Mouse (Mus musculus): ENCODE results near the gene Tbck. TPM values are rescaled to one million over a fixed set of nuclear protein-coding genes. Genes with fewer than 3 reads are reported as not detected.

Tbck gene
- 10.4 and 10.9 TPM in 2 replicates for polyA plus RNA-seq (2012; rRNA removed)

DNA sequence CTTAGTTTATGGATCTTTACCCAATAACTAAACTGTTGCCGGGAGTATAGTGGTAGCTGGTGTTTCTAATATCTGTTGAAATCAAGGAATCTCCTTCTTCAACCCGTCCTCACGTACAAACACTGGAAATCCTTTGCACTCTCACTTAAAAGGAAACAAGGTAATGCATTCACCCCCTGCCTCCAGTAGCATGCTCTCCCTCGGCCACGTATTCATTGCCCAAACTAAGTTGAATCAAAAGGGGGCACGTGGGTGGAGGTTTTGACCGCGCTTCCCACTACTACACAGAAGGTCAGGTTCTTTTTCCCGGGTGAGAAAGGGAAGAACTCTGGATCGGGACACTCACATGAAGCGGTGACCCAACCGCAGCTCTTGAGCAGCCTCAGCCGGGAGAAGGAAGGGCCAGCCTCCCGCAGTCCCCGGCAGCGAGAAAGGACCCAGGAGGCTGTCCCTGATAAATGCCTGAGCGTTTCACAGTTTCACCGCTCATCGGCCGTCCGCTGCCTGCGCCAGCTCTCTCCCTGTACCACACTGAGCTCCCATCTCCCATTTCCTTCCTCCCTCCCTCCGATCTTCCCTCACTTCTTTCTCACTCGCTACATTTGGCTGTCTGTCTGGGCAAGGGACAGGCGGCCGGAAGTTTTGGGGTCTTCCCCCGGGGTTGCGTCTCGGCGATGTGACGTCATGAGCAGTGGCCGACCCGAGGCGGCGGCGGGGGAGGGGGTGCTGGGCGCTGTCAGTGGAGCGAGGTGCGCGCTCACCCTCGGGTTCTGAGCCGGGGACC lies at the start of gene Tbck:
Gene Tbck, plus strand, starts transcription at position 698 of the 784 bp plus-strand sequence.
- DNase-seq (ENCODE audit: extremely low spot score in 1 of 2, low spot score in 1 of 2), result peak; percentile 87 to 95

DNA sequence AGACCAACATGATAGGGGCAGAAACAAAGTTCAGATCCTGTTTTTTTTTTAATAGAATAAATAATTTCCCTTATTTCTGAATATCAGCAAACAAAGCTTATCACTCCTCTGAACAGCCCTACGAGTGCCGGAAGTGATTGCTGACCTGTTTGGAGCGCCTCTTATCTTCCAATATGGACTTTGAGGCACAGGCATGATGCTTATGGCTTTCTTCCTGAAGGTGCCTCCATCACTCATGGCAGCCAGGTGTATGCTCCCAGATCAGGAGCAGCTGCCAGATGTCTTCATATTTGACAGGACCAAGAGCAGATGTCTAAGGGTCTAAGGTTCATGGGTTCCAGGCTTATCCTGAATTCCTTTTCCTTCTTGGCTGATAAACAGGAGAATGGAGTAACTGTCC lies 46.9 kb upstream of the Tbck start:
- no peak for DNase-seq (ENCODE audit: extremely low spot score in 1 of 2, low spot score in 1 of 2)

DNA sequence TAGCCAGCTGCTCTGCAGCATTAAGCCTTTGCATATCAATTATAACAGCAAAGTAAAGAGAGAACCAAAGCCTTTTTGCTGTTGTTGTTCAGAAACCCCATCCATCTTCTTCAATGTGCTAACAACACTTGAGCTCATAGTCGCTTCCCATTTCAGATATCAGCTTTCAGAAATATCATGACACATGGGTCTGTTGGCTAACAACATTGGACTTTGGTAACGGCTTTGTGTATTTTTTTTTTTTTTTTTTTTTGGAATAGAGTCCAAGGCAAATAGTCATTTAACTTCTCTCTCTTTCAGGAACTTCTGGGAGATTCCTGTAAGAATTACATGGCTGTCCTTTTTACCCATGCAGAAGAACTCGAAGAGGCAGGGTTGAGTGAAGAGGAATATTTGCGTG lies 39.9 kb upstream of the Tbck start:
- no peak for DNase-seq (ENCODE audit: extremely low spot score in 1 of 2, low spot score in 1 of 2)

DNA sequence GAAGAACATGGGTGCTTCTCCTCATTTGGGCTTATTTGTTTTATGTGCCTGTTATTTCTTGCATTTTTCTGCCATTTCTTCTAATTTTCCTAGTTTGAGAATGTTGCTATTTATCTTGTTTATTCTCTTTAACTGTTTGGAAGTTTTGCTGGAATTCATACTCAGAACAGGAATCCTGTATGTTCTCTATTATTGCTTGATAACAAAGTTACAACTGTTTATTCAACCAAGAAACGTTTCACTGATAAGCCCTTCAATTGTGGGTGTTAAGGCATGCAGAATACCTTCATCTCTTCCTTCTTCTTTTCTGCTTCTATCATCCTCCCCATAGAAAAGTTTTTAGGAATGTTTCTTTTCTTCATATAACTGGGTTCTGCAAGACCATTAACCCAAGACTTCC lies 37.1 kb upstream of the Tbck start:
- no peak for DNase-seq (ENCODE audit: extremely low spot score in 1 of 2, low spot score in 1 of 2)

DNA sequence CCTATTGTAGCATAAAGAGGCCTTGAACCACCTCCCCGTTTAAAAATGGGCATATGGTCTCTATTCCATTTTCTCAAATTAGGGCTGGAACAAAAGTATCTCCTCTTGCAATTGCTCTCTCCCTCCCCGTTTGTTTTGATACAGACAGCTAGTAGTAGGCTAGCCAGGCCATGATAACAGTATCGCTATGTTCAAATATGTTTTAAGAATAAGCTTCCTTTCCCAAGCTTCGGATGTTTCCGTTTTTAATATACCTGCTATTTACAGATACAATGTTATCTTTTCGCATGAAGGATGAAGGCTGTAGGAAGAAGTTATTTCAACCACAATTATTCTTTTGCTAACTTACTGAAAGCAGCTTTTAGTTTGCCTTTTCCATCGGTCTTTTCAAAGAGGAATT lies 34.6 kb upstream of the Tbck start:
- no peak for DNase-seq (ENCODE audit: extremely low spot score in 1 of 2, low spot score in 1 of 2)

DNA sequence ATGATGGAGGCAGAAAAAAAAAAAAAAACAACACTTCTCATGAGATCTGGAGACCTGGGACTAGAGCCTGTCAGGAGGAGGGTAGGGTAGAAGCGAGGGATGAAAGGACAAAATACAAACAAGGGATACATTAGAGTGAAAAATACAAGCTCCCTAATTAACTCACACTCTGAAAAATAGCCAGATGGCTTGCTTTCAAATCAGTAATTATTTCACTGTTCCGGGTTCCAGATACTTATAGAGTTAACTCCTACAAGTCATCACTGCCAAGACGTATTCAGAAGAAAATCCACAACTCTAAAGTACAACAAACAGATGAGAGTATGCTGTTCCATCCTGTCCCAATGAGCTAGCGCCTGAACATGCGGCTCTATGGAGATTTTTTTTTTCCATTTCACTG lies 33.8 kb upstream of the Tbck start:
- DNase-seq (ENCODE audit: extremely low spot score in 1 of 2, low spot score in 1 of 2), result no peak

DNA sequence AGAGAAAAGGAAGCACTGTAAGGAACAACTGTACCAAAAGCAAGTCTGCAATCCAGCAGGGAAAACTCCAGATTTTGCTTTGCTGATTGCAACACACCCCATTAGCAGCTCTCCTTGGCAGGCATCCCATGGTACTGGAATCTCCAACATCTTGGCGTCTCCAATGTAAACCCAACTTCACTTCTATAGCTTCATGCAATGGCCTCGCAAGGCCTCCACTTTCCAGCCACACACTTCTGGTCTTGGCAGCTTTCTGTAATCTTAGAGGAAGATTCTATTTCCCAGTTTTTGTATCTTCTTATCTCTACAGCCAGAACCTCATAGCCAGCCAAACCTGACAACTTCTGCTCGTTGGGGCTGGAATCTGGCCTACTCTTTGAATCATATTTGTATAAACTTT lies 32.2 kb upstream of the Tbck start:
- peak in 1 of 2 experiments; percentile 9 for DNase-seq (ENCODE audit: extremely low spot score in 1 of 2, low spot score in 1 of 2)

DNA sequence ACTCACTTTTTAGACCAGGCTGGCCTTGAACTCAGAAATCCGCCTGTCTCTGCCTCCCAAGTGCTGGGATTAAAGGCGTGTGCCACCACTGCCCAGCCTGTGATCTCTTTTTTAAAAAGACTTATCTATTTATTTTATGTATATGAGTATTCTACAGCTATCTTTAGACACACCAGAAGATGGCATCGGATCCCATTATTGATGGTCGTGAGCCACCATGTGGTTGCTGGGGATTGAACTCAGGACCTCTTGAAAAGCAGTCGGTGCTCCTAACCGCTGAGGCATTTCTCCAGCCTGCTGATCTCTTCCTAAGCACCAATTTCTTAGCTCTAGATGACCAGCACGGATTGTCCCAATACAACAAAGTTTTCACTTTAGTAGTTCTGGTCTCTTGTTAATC lies 30.0 kb upstream of the Tbck start:
- DNase-seq (ENCODE audit: extremely low spot score in 1 of 2, low spot score in 1 of 2), result no peak

DNA sequence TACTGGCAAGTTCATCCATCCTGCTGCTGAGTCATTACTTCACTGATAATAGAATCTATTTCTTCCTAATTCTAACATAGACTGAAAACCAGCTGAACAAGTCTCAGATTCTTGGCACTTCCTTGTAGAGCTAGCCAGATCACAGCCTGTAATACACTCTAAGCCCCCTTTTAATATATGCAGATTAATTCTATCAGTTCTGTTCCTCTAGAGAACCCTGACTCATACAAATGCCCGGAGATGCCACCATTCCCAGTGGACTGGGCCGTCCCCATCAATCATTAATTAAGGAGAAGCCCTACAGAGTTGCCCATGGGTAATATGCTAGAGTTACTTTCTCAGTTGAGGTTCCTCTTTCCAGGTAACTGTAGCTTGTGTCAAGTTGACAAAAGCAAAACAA lies 28.0 kb upstream of the Tbck start:
- DNase-seq (ENCODE audit: extremely low spot score in 1 of 2, low spot score in 1 of 2), result no peak

DNA sequence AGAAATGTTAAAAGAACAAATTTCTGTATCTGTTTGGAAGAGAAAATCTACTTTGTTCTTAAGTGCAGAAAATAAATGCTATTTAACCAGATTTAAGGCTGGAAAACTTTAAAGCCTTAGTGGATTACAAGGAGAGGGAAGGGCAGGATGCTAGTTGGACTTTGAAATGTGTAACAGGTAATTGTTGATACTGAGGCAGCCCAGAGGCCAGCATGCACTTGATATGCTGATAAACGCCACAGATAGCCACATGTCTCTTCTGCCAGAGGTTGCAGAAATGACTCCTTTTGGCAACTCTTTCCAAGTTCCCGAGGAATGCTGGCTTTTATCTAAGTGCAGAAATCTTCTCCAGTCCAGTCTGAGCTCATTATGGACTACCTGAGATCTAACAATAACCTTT lies 6.5 kb upstream of the Tbck start:
- no peak for DNase-seq (ENCODE audit: extremely low spot score in 1 of 2, low spot score in 1 of 2)

DNA sequence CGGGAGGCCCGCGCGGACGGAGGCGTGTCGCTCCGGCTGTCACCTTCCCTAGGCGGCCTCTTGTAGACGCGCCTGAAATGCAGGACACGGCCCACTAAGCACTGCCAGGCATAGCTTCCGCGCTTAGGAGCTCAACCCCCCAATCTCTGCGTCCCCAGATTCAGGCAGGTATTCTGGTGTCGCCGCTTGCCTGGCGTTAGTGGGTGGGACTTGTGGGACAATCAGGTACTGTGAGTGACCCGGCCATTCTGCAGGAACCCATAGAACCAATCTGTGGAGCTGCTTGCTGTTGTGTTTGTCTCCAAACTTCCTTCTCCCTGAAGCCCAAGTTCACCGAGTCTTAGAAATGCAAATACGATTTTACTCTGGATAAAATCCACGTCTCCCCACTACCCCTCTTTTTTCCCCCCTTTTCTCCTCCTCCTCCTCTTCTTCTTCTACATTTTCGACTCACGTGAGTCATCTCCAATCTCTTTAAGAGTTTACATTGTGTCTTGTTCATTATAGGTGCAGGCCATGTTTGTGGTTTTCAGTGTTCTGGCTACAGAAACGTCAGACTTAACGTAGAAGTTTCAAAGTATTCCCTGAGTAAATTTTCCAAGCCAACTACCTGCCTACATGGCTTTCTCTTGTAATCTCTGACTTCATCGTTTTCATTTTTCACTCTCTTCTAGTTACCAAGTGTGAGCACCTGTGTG lies 436 bp downstream of the Tbck start, which contains the start of gene Aimp1:
Gene Aimp1, minus strand, starts transcription at position 140 of the 698 bp plus-strand sequence.
- peak in 1 of 2 experiments; percentile 3 for DNase-seq (ENCODE audit: extremely low spot score in 1 of 2, low spot score in 1 of 2)

DNA sequence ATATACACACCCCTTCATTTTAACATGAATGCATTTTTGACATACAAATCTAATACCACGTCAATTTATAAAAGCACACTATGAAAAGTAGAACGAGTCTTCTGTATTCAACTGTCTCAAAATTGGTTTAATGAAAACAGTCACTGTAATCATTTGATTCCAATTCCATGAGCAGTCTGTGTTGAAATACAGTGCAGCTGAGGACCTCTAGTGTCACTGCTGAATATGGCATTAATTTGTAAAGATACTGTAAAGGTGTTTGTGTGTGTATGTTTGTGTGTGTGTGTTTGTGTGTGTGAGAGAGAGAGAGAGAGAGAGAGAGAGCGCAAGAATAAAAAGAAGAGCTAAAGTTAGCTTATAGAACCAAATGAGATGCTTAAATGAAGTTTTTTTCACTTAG lies 17.4 kb downstream of the Tbck start:
- peak in 1 of 2 experiments; percentile 40 for DNase-seq (ENCODE audit: extremely low spot score in 1 of 2, low spot score in 1 of 2)

DNA sequence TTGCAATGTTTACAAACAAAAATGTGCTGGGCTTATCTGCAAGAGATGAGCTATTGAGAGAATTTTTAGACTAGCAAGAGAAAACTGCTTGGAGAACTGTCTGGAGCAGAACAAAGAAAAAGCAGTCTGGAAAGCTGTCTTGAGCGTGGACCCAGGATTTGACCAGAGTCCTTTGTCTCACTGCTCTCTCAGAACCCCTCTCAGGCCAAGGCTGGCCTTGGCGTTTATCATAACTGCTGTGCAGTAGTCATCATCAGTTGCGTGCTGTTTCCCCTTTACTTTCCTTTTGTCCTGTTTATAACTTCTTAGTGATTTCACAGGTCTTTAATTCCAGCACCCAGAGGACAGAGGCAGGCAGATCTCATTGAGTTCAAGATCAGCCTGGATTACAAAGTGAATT lies 20.3 kb downstream of the Tbck start:
- DNase-seq (ENCODE audit: extremely low spot score in 1 of 2, low spot score in 1 of 2), result no peak

DNA sequence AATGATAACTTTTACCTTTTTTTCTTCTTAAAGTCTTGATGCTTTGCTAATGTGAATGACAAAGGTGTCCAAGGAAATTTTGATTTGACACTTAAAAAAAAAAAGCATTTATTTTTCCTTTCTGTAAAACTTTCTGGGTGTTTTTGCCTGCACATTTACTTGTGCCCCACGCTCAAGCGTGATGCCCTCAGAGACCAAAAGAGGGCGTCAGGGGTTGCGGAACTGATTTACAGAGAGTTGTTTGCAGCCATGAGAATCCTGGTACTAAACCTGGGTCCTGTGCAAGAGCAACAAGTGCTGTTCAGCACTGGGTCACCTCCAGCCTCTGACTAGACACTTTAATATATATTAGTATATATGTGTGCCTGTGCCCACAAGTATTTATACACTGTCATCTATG lies 23.0 kb downstream of the Tbck start:
- DNase-seq (ENCODE audit: extremely low spot score in 1 of 2, low spot score in 1 of 2), result no peak

DNA sequence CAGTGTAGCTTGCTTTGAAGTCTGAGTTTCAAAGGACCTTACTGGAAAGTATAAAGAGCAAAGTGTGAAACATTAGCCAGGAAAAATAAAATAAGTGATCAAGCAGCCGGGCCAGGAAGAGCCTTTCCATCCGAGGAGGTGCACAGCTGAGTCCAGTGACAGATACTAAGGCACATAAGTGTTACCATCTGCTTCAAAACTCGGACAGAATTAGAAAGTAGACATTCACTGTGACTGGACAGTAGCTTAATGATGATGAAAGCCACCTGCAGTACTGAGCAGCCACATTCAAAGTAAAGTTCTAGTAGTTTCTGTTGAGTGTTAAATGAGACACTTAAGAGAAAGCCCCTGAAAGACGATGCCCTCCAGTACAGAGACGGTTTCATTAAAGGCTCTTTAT lies 30.0 kb downstream of the Tbck start:
- no peak for DNase-seq (ENCODE audit: extremely low spot score in 1 of 2, low spot score in 1 of 2)

DNA sequence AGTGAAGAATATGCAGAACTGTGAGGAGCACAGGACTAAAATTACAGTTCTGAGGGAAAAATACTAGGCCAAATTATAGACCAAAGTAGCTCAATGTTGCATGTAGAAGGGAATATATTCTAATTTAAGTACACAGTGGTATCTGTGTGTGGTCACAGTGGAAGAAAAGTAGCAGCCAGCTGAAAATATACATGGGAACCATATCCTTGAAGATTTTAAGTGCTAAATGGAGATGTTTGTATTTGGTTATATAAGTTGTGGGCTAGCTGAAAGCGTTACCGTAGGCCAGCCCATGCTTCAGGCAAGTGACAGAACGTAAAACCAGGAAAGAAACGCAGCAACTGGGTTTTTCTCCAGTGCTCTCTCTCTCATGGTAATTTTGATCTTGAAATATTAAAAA lies 33.4 kb downstream of the Tbck start:
- no peak for DNase-seq (ENCODE audit: extremely low spot score in 1 of 2, low spot score in 1 of 2)

DNA sequence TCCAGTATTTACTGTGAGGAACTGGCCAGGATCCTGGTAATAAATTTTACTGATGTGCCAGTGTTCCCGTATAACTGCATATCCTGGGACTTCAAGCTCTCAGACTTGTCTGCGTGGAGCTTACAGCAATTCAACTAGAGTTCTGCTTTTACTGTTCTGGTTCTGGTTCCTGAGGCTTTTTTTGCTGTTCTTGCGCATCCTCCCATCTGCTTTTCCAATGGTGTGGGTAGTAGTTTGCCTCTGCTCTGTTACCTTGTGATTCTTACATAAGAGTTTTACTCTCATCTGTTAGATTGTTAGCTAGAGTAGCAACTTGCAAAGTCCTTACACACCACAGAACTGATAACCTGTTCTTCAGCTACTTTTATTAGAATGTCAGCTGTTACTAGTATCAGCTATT lies 40.4 kb downstream of the Tbck start:
- peak; percentile 33 to 51 for DNase-seq (ENCODE audit: extremely low spot score in 1 of 2, low spot score in 1 of 2)

DNA sequence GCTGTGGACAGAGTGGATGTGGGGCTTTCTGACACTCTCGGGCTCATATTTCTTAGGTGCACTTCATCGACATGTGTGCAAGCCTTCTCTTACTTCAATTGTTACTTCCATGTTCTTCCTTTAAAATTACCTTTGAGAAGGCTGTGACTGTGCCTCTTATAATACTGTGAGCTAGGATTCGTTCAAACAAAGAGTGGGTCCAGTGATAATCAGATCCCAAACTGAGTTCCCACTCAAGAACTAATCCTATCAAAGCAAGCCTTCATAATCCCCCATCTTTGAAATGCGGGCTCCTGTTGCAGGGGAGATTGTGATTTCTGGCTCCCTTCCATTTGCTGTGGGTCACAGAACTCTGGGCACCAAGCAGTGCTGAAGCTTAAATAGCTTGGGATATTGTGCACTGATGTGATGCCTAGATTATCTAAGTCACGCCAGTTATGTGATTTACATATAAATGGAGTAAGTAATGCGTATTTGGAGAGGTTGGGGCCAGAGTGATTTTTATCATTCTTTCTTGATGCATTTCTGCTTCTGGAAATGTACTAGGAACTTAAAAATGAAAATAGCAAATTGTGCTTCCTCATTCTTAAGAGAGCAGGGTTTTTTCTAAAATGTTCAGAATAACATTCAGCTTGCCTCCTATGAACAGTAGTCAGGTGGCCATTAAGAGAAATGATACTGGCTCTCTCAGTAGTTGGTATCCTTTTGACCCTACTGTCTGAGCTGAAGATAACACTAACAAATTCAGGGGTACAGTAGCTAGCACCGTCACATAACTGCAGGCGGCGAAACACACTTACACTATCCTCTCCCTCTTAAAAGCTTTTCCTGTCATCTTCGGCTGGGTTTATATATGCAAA lies 60.6 kb downstream of the Tbck start:
- DNase-seq (ENCODE audit: extremely low spot score in 1 of 2, low spot score in 1 of 2), result no peak

DNA sequence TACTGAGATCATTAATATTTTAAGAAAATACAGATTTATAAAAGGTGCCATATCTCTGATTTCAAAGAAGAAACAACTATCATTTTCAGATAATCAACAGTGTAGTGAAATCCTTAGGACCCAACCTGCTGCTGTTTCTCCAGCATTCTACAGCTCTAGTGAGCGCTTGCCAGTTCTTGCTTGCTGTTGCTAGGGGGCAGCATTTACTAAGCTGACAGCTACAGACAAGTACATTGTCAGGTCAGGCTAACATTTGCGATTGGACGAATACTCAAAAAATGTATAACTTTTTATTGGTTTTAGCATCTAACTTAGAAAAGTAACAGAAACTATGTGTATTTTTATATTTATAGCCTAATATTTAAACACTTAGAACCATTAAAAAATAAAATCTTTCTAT lies 63.1 kb downstream of the Tbck start:
- DNase-seq (ENCODE audit: extremely low spot score in 1 of 2, low spot score in 1 of 2), result peak; percentile 34 to 83

DNA sequence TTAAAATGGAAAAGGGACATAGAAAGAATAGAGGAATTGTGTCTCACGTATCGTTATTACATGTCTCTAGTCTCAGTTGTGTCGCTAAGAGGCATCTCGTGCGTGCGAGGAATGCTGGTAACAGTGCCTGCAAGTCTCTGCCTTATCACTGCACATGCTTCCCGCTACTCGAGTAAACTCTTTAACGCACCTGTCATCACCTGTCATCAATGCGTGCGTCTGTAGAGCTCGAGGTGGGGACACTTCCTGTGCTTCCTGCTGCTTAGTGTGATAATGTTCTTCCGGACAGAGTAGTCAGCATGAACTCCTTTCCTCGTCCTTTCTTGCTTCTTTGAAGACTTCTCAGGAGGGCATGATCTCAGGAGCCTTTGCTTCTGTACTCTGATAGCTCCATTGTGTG lies 63.8 kb downstream of the Tbck start:
- no peak for DNase-seq (ENCODE audit: extremely low spot score in 1 of 2, low spot score in 1 of 2)

DNA sequence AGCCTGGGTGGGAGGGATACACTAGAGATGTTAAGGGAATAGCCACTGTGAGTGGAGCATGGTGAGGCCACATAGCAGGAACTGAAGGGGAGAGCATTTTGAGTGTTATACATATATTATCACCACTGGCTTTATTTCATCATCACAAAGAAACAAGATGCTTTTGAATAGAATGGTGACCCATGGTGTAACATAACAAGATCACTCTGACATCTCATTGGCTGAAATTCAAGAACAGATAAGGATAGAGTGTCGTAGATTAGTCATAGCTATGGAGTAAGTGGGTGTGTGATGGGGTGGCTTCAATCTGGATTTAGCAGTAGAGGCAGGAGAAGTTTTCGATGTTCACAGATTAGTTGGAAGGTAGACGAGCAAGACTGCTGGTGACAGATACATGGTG lies 64.8 kb downstream of the Tbck start:
- DNase-seq (ENCODE audit: extremely low spot score in 1 of 2, low spot score in 1 of 2), result peak in 1 of 2 experiments; percentile 12

Data from frontal cortex, adult 2 months (tissue).